Mouse (Mus musculus): ENCODE measurements around the gene Txnl4b. TPM values are rescaled to one million over a fixed set of nuclear protein-coding genes. Genes with fewer than 3 reads are reported as not detected.

The Txnl4b gene
- polyA plus RNA-seq, 1 experiment from 2014 or later, result 28.9 TPM

GRCm38 (mm10) chr8:109607650-109608049 is 42.0 kb downstream of the Txnl4b start:
- Histone ChIP-seq H3K27ac (replicated peaks; ENCODE audit: low read depth, low read length) (no peak overlapping the region), H3K9ac (replicated peaks; ENCODE audit: low read length) (peak overlapping the region; percentile 84), H3K9me3 (replicated peaks; ENCODE audit: control insufficient read depth, low read length) (no peaks in the 10 kb centered on the region), H3K4me2 (ENCODE audit: low read depth, low read length) (peak overlapping the region; percentile 61), H3K36me3 (replicated peaks; ENCODE audit: control insufficient read depth, insufficient read depth, low read depth, low read length) (peaks cover 2% of the 10 kb centered on the region), H3K4me1 (ENCODE audit: control insufficient read depth, insufficient read depth, low read length) (no peaks in the 10 kb centered on the region; the same call in 1 of the 2 replicates), H3K4me3 (ENCODE audit: low read depth, low read length) (peak overlapping the region; percentile 46), H3K27me3 (ENCODE audit: control insufficient read depth, insufficient read depth, low read length) (no peaks in the 10 kb centered on the region)
- peak; percentile 26 for DNase-seq (ENCODE audit: low spot score)
- no peak for ATAC-seq (replicated peaks; ENCODE audit: insufficient number of reproducible peaks, low FRiP score, low TSS enrichment, low read depth)
- 6% methylated on average over 12 of the region's 12 CpGs for WGBS

- no peaks in the 10 kb centered on the region; the same call in none of the 2 replicates for H3K36me3 ChIP-seq (replicated peaks; ENCODE audit: control insufficient read depth, insufficient read depth, low read depth, low read length)
- peak within 1 kb of the TSS; percentile 84 for H3K9ac ChIP-seq (replicated peaks; ENCODE audit: low read length)
- WGBS, result under 1% methylated on average over 42 of the region's 42 CpGs
- no peaks in the 10 kb centered on the region; the same call in 1 of the 2 replicates for H3K4me1 ChIP-seq (ENCODE audit: control insufficient read depth, insufficient read depth, low read length)
- H3K9me3 ChIP-seq (replicated peaks; ENCODE audit: control insufficient read depth, low read length), result no peaks in the 10 kb centered on the region
- no peaks in the 10 kb centered on the region for H3K27me3 ChIP-seq (ENCODE audit: control insufficient read depth, insufficient read depth, low read length)
- H3K27ac ChIP-seq (replicated peaks; ENCODE audit: low read depth, low read length), result peak within 1 kb of the TSS; percentile 94
- ATAC-seq (replicated peaks; ENCODE audit: insufficient number of reproducible peaks, low FRiP score, low TSS enrichment, low read depth) (peak; percentile 98), DNase-seq (ENCODE audit: low spot score) (peak; percentile 97)
- H3K4me2 ChIP-seq (ENCODE audit: low read depth, low read length), result peak within 1 kb of the TSS; percentile 70
- peak within 1 kb of the TSS; percentile 46 for H3K4me3 ChIP-seq (ENCODE audit: low read depth, low read length)
Measured at GRCm38 (mm10) chr8:109608271-109609152, 42.8 kb downstream of the Txnl4b start, which contains the start of gene Dhodh. TSS of gene Dhodh (minus strand) at chr8:109608673.

- Histone ChIP-seq H3K9ac (replicated peaks; ENCODE audit: low read length) (peak overlapping the region; percentile 84), H3K9me3 (replicated peaks; ENCODE audit: control insufficient read depth, low read length) (no peaks in the 10 kb centered on the region), H3K36me3 (replicated peaks; ENCODE audit: control insufficient read depth, insufficient read depth, low read depth, low read length) (no peaks in the 10 kb centered on the region; the same call in none of the 2 replicates), H3K27ac (replicated peaks; ENCODE audit: low read depth, low read length) (peak overlapping the region; percentile 94; the same call in 1 of the 2 replicates), H3K27me3 (ENCODE audit: control insufficient read depth, insufficient read depth, low read length) (no peaks in the 10 kb centered on the region), H3K4me2 (ENCODE audit: low read depth, low read length) (peak overlapping the region; percentile 70), H3K4me1 (ENCODE audit: control insufficient read depth, insufficient read depth, low read length) (no peaks in the 10 kb centered on the region; the same call in 1 of the 2 replicates), H3K4me3 (ENCODE audit: low read depth, low read length) (peak overlapping the region; percentile 46)
- WGBS, result 24% methylated on average over 5 of the region's 5 CpGs
- ATAC-seq (replicated peaks; ENCODE audit: insufficient number of reproducible peaks, low FRiP score, low TSS enrichment, low read depth) (no peak), DNase-seq (ENCODE audit: low spot score) (peak; percentile 16)
Measured at GRCm38 (mm10) chr8:109609153-109609502, 43.4 kb downstream of the Txnl4b start.

GRCm38 (mm10) chr8:109614243-109615210 is 48.8 kb downstream of the Txnl4b start, which contains the start of gene Pkd1l3:
TSS of gene Pkd1l3 (plus strand) at chr8:109614517.
- DNase-seq (ENCODE audit: low spot score) (no peak), ATAC-seq (replicated peaks; ENCODE audit: insufficient number of reproducible peaks, low FRiP score, low TSS enrichment, low read depth) (no peak)
- Histone ChIP-seq H3K27ac (replicated peaks; ENCODE audit: low read depth, low read length) (no peak within 1 kb of the TSS), H3K4me2 (ENCODE audit: low read depth, low read length) (no peak within 1 kb of the TSS), H3K9ac (replicated peaks; ENCODE audit: low read length) (no peak within 1 kb of the TSS; the same call in 1 of the 2 replicates), H3K4me3 (ENCODE audit: low read depth, low read length) (no peak within 1 kb of the TSS), H3K27me3 (ENCODE audit: control insufficient read depth, insufficient read depth, low read length) (no peaks in the 10 kb centered on the region), H3K4me1 (ENCODE audit: control insufficient read depth, insufficient read depth, low read length) (no peaks in the 10 kb centered on the region), H3K9me3 (replicated peaks; ENCODE audit: control insufficient read depth, low read length) (no peaks in the 10 kb centered on the region), H3K36me3 (replicated peaks; ENCODE audit: control insufficient read depth, insufficient read depth, low read depth, low read length) (no peaks in the 10 kb centered on the region)
- 61% methylated on average over 27 of the region's 27 CpGs for WGBS

GRCm38 (mm10) chr8:109615569-109615968 is 49.9 kb downstream of the Txnl4b start:
- 83% methylated on average over 3 of the region's 3 CpGs for WGBS
- Histone ChIP-seq H3K9ac (replicated peaks; ENCODE audit: low read length) (no peak overlapping the region), H3K27me3 (ENCODE audit: control insufficient read depth, insufficient read depth, low read length) (no peaks in the 10 kb centered on the region), H3K4me1 (ENCODE audit: control insufficient read depth, insufficient read depth, low read length) (no peaks in the 10 kb centered on the region), H3K9me3 (replicated peaks; ENCODE audit: control insufficient read depth, low read length) (no peaks in the 10 kb centered on the region), H3K27ac (replicated peaks; ENCODE audit: low read depth, low read length) (no peak overlapping the region), H3K4me3 (ENCODE audit: low read depth, low read length) (no peak overlapping the region), H3K36me3 (replicated peaks; ENCODE audit: control insufficient read depth, insufficient read depth, low read depth, low read length) (no peaks in the 10 kb centered on the region), H3K4me2 (ENCODE audit: low read depth, low read length) (no peak overlapping the region)
- ATAC-seq (replicated peaks; ENCODE audit: insufficient number of reproducible peaks, low FRiP score, low TSS enrichment, low read depth) (no peak), DNase-seq (ENCODE audit: low spot score) (no peak)

Other genes with a start within 250 kb of the Txnl4b start
- 0.17 and 0.64 TPM in 2 replicates for gene Pmfbp1, start 71.9 kb upstream of the Txnl4b start, polyA plus RNA-seq (2014; fragmentation: Nextera tagmentation; extraction: Ambion mirVana)
- 19.6 and 20.4 TPM in 2 replicates for gene Dhx38, start within 50 bp of the Txnl4b start, polyA plus RNA-seq (2014; fragmentation: Nextera tagmentation; extraction: Ambion mirVana)
- 0.88 and 0.97 TPM in 2 replicates for gene Hp, start 13.3 kb downstream of the Txnl4b start, polyA plus RNA-seq (2014; fragmentation: Nextera tagmentation; extraction: Ambion mirVana)
- gene Dhodh, start 42.8 kb downstream of the Txnl4b start, polyA plus RNA-seq (2014; fragmentation: Nextera tagmentation; extraction: Ambion mirVana), result 41.5 and 44.6 TPM in 2 replicates
- gene Pkd1l3, start 48.6 kb downstream of the Txnl4b start, polyA plus RNA-seq (2014; fragmentation: Nextera tagmentation; extraction: Ambion mirVana), result 0.13 and 0.18 TPM in 2 replicates
- gene Ist1, start 127.4 kb downstream of the Txnl4b start, polyA plus RNA-seq (2014; fragmentation: Nextera tagmentation; extraction: Ambion mirVana), result 180 and 186 TPM in 2 replicates
- gene Zfp821, start 139.7 kb downstream of the Txnl4b start, polyA plus RNA-seq (2014; fragmentation: Nextera tagmentation; extraction: Ambion mirVana), result 46.3 and 47.1 TPM in 2 replicates
- gene Atxn1l, start 171.8 kb downstream of the Txnl4b start, polyA plus RNA-seq (2014; fragmentation: Nextera tagmentation; extraction: Ambion mirVana), result 6.0 and 6.5 TPM in 2 replicates
- 37.7 and 42.5 TPM in 2 replicates for gene Ap1g1, start 212.7 kb downstream of the Txnl4b start, polyA plus RNA-seq (2014; fragmentation: Nextera tagmentation; extraction: Ambion mirVana)